Mouse (Mus musculus) intestine, embryonic 16.5 days (tissue): ENCODE results near the gene Foxp1. TPM values are rescaled to one million over a fixed set of nuclear protein-coding genes. Genes with fewer than 3 reads are reported as not detected.
A peak's percentile ranks its signal among the peaks of the same experiment; 100 is the strongest.

ENCODE experiments used
- ATAC-seq: fragments of 200-750 bp; cut with Nextera tagmentation; 2 replicates; pipeline ENCODE4 v1.8.0; 2017; ENCODE audit warnings: moderate TSS enrichment, moderate library complexity
- H3K27ac ChIP-seq: fragments of 300-500 bp; sonication (generic); 2 replicates; pipeline ENCODE4 v1.5.1; 2014; ENCODE audit warnings: mild to moderate bottlenecking, low read length
- H3K27me3 ChIP-seq: fragments of 300-500 bp; sonication (generic); replicated peaks from 2 replicates; pipeline ENCODE4 v1.6.1; 2014; ENCODE audit warnings: low read length, control low read depth, mixed read lengths; ENCODE audit not compliant: control insufficient read depth, insufficient read depth
- H3K36me3 ChIP-seq: fragments of 300-500 bp; sonication (generic); 2 replicates; pipeline ENCODE4 v1.6.1; 2014; ENCODE audit warnings: low read length, control low read depth; ENCODE audit not compliant: control insufficient read depth, insufficient read depth
- H3K4me1 ChIP-seq: fragments of 300-500 bp; sonication (generic); 2 replicates; pipeline ENCODE4 v1.6.1; 2014; ENCODE audit warnings: low read length, control low read depth, mixed read lengths; ENCODE audit not compliant: control insufficient read depth, insufficient read depth
- H3K4me2 ChIP-seq: fragments of 300-500 bp; sonication (generic); 2 replicates; pipeline ENCODE4 v1.6.1; 2014; ENCODE audit warnings: low read depth, low read length, control low read depth
- H3K4me3 ChIP-seq: fragments of 300-500 bp; sonication (generic); 2 replicates; pipeline ENCODE4 v1.5.1; 2014; ENCODE audit warnings: mild to moderate bottlenecking, low read length
- H3K9ac ChIP-seq: fragments of 300-500 bp; sonication (generic); 2 replicates; pipeline ENCODE4 v1.6.1; 2014; ENCODE audit warnings: low read depth, low read length
- H3K9me3 ChIP-seq: fragments of 300-500 bp; sonication (generic); 2 replicates; pipeline ENCODE4 v1.6.1; 2016; ENCODE audit warnings: low read length, control low read depth; ENCODE audit not compliant: control insufficient read depth
- WGBS: fragments of 180-500 bp; shearing (Covaris S2); extraction: QIAGEN DNeasy Blood & Tissue Kit; methylation state at CpG from one replicate; pipeline ENCODE4 v1.1.7; 2014; 5-methylcytosine and 5-hydroxymethylcytosine counted together
- polyA plus RNA-seq: library from polyadenylated mRNA; unstranded; fragments of >200 nt; fragmentation: Nextera tagmentation; extraction: Ambion mirVana; gene quantifications from 2 replicates; pipeline ENCODE4 v1.2.1, GENCODE M21; 2015

Gene Foxp1
- polyA plus RNA-seq, 1 experiment from 2014 or later: 74.8 TPM

GRCm38 (mm10) chr6:99105979-99106378 lies 416.5 kb downstream of the Foxp1 start:
- H3K27ac ChIP-seq: peak overlapping the region; percentile 79
- no peak overlapping the region for H3K4me3 ChIP-seq
- H3K4me2 ChIP-seq: no peak overlapping the region
- H3K9me3 ChIP-seq: no peaks in the 10 kb centered on the region
- no peak overlapping the region for H3K9ac ChIP-seq
- peak; percentile 65 for ATAC-seq
- no peaks in the 10 kb centered on the region for H3K27me3 ChIP-seq
- WGBS: 49% methylated on average over 4 of the region's 4 CpGs
- H3K4me1 ChIP-seq: peaks cover 41% of the 10 kb centered on the region
- H3K36me3 ChIP-seq: no peaks in the 10 kb centered on the region

GRCm38 (mm10) chr6:99104446-99104845 lies 418.1 kb downstream of the Foxp1 start:
- WGBS: 65% methylated on average over 7 of the region's 7 CpGs
- Histone ChIP-seq H3K4me1 (peaks cover 44% of the 10 kb centered on the region), H3K27ac (no peak overlapping the region), H3K9me3 (no peaks in the 10 kb centered on the region), H3K4me2 (no peak overlapping the region), H3K9ac (no peak overlapping the region), H3K36me3 (no peaks in the 10 kb centered on the region), H3K4me3 (no peak overlapping the region), H3K27me3 (no peaks in the 10 kb centered on the region)
- ATAC-seq: no peak

- Histone ChIP-seq H3K4me1 (peaks cover 44% of the 10 kb centered on the region), H3K9me3 (no peaks in the 10 kb centered on the region), H3K9ac (no peak overlapping the region), H3K4me3 (no peak overlapping the region), H3K4me2 (no peak overlapping the region), H3K36me3 (no peaks in the 10 kb centered on the region), H3K27ac (peak overlapping the region; percentile 71), H3K27me3 (no peaks in the 10 kb centered on the region)
- no peak for ATAC-seq
- 54% methylated on average over 3 of the region's 3 CpGs for WGBS
Measured at GRCm38 (mm10) chr6:99103911-99104310, 418.6 kb downstream of the Foxp1 start.

- no peaks in the 10 kb centered on the region for H3K9me3 ChIP-seq
- H3K4me2 ChIP-seq: peak overlapping the region; percentile 38
- H3K9ac ChIP-seq: peak overlapping the region; percentile 30
- ATAC-seq: peak; percentile 39
- H3K36me3 ChIP-seq: no peaks in the 10 kb centered on the region
- WGBS: 12% methylated on average over 6 of the region's 6 CpGs
- peaks cover 44% of the 10 kb centered on the region for H3K4me1 ChIP-seq
- 0 out of 2 replicates have a peak overlapping the region, but pooled peaks have one; percentile 4 for H3K4me3 ChIP-seq
- no peaks in the 10 kb centered on the region for H3K27me3 ChIP-seq
- H3K27ac ChIP-seq: peak overlapping the region; percentile 64
Measured at GRCm38 (mm10) chr6:99101489-99101908, 421.0 kb downstream of the Foxp1 start.

GRCm38 (mm10) chr6:99100331-99100730 lies 422.2 kb downstream of the Foxp1 start:
- no peak overlapping the region for H3K9ac ChIP-seq
- H3K36me3 ChIP-seq: no peaks in the 10 kb centered on the region
- H3K9me3 ChIP-seq: no peaks in the 10 kb centered on the region
- H3K4me2 ChIP-seq: no peak overlapping the region
- no peak for ATAC-seq
- no peak overlapping the region for H3K27ac ChIP-seq
- H3K4me1 ChIP-seq: peaks cover 46% of the 10 kb centered on the region
- WGBS: 43% methylated on average over 5 of the region's 5 CpGs
- no peak overlapping the region for H3K4me3 ChIP-seq
- H3K27me3 ChIP-seq: no peaks in the 10 kb centered on the region

GRCm38 (mm10) chr6:99099781-99100180 lies 422.7 kb downstream of the Foxp1 start:
- Histone ChIP-seq H3K4me2 (no peak overlapping the region), H3K27ac (peak overlapping the region; percentile 59), H3K9me3 (no peaks in the 10 kb centered on the region), H3K4me1 (peaks cover 43% of the 10 kb centered on the region), H3K9ac (no peak overlapping the region), H3K36me3 (no peaks in the 10 kb centered on the region), H3K4me3 (no peak overlapping the region), H3K27me3 (no peaks in the 10 kb centered on the region)
- WGBS: 43% methylated on average over 4 of the region's 4 CpGs
- ATAC-seq: no peak

- H3K4me2 ChIP-seq: peak overlapping the region; percentile 14
Measured at GRCm38 (mm10) chr6:99097191-99097590, 425.3 kb downstream of the Foxp1 start.

GRCm38 (mm10) chr6:99096776-99097166 lies 425.8 kb downstream of the Foxp1 start:
- Histone ChIP-seq H3K9ac (0 out of 2 replicates have a peak overlapping the region, but pooled peaks have one; percentile 64), H3K4me1 (peaks cover 39% of the 10 kb centered on the region), H3K4me2 (peak overlapping the region; percentile 14), H3K36me3 (no peaks in the 10 kb centered on the region), H3K27me3 (no peaks in the 10 kb centered on the region), H3K4me3 (no peak overlapping the region), H3K27ac (peak overlapping the region; percentile 84), H3K9me3 (no peaks in the 10 kb centered on the region)
- no peak for ATAC-seq
- WGBS: 37% methylated on average over 7 of the region's 7 CpGs

More at GRCm38 (mm10) chr6:99097191-99097590, 425.3 kb downstream of the Foxp1 start:
- ATAC-seq: no peak
- Histone ChIP-seq H3K27me3 (no peaks in the 10 kb centered on the region), H3K27ac (peak overlapping the region; percentile 84), H3K9ac (no peak overlapping the region), H3K9me3 (no peaks in the 10 kb centered on the region), H3K4me3 (no peak overlapping the region), H3K36me3 (no peaks in the 10 kb centered on the region), H3K4me1 (peaks cover 41% of the 10 kb centered on the region)
- WGBS: 38% methylated on average over 7 of the region's 7 CpGs

- Histone ChIP-seq H3K4me3 (peak overlapping the region; percentile 46), H3K4me2 (peak overlapping the region; percentile 66), H3K4me1 (peaks cover 37% of the 10 kb centered on the region), H3K27ac (peak overlapping the region; percentile 84), H3K9me3 (no peaks in the 10 kb centered on the region), H3K27me3 (no peaks in the 10 kb centered on the region), H3K36me3 (no peaks in the 10 kb centered on the region), H3K9ac (peak overlapping the region; percentile 64)
- ATAC-seq: peak; percentile 54
- 9% methylated on average over 12 of the region's 12 CpGs for WGBS
Measured at GRCm38 (mm10) chr6:99096105-99096775, 426.3 kb downstream of the Foxp1 start.
